Mouse (Mus musculus): ENCODE results near the gene Sox5.

DNA sequence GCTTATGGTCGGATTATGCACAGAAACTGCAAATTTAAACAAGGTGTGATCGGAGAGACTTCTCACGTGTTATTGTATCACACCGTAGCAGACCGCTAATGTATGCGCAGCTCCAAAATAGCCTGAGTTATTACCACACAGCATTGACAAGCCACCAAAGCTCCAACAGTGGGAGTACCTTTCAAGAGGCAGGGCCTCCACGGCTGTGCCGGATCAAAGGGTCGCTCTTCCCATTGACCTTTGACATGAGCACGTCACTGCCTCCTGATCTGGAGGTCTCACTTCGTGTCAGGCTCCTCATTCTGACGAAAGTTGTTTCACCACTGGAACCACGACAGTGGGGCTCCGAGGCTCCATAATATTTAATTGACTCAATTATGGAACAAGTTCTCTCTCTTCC lies 24.4 kb downstream of the Sox5 start:
- no peak for TF ChIP-seq CTCF (conservative IDR thresholded peaks at IDR 0.05 in 1 of 2, IDR thresholded peaks at IDR 0.05 in 1 of 2; ENCODE audit: low read depth in 2 of 2, low read length in 2 of 2)
- TF ChIP-seq ZMIZ1 (IDR thresholded peaks at IDR 0.05; ENCODE audit: low read depth, low read length), result no peak
- TF ChIP-seq POLR2AphosphoS2 (IDR thresholded peaks at IDR 0.05; ENCODE audit: low read depth, low read length), result no peak
- no peak for TF ChIP-seq POLR2A (IDR thresholded peaks at IDR 0.05; ENCODE audit: low read depth, low read length)
- no peak for TF ChIP-seq ELF1 (IDR thresholded peaks at IDR 0.05; ENCODE audit: low read depth, low read length)
- no peak for TF ChIP-seq MAFK (IDR thresholded peaks at IDR 0.05; ENCODE audit: insufficient replicate concordance, low read length)
- no peak for TF ChIP-seq SMC3 (IDR thresholded peaks at IDR 0.05; ENCODE audit: low read depth, low read length)
- TF ChIP-seq E2F4 (IDR thresholded peaks at IDR 0.05; ENCODE audit: insufficient replicate concordance, low read depth, low read length), result no peak
- TF ChIP-seq TCF12 (IDR thresholded peaks at IDR 0.05; ENCODE audit: low read depth, low read length), result no peak

Measured in CH12.LX (cell line).